Mouse (Mus musculus) ES-E14 (cell line): ENCODE data around the gene Adamts7.

Experiments
- HCFC1 ChIP-seq: IDR thresholded peaks from 2 replicates; pipeline ENCODE4 v1.6.1; 2012; ENCODE audit warnings: low read length, inconsistent platforms, borderline replicate concordance; ENCODE audit not compliant: insufficient read depth
- MAFK ChIP-seq: IDR thresholded peaks from 2 replicates; pipeline ENCODE4 v1.6.1; 2014; ENCODE audit warnings: mild to moderate bottlenecking, low read depth, low read length, inconsistent platforms; ENCODE audit not compliant: insufficient read depth
- ZC3H11A ChIP-seq: IDR thresholded peaks from 2 replicates; pipeline ENCODE4 v1.6.1; 2012; ENCODE audit warnings: low read depth, mild to moderate bottlenecking, inconsistent platforms, low read length, borderline replicate concordance

GRCm38 (mm10) chr9:90201541-90201940, 38.7 kb downstream of the Adamts7 start:
- TF ChIP-seq HCFC1 (no peak), ZC3H11A (no peak), MAFK (no peak)
